Mouse (Mus musculus) forebrain, embryonic 13.5 days (tissue): ENCODE data around the gene Olfr498. TPM values are rescaled to one million over a fixed set of nuclear protein-coding genes. Genes with fewer than 3 reads are reported as not detected.

Experiments
- ATAC-seq: fragments of 200-750 bp; cut with Nextera tagmentation; 2 replicates; pipeline ENCODE4 v1.8.0; 2017
- H3K27ac ChIP-seq: fragments of 300-500 bp; sonication (generic); 2 replicates; pipeline ENCODE4 v1.5.1; 2015; ENCODE audit warnings: inconsistent platforms, mild to moderate bottlenecking, moderate library complexity
- H3K27me3 ChIP-seq: fragments of 300-500 bp; sonication (generic); 2 replicates; pipeline ENCODE4 v1.6.1; 2015; ENCODE audit warnings: mild to moderate bottlenecking, inconsistent platforms
- H3K36me3 ChIP-seq: fragments of 300-500 bp; sonication (generic); 2 replicates; pipeline ENCODE4 v1.6.1; 2015; ENCODE audit warnings: mild to moderate bottlenecking, inconsistent platforms; ENCODE audit not compliant: poor library complexity, severe bottlenecking
- H3K4me1 ChIP-seq: fragments of 300-500 bp; sonication (generic); 2 replicates; pipeline ENCODE4 v1.6.1; 2015; ENCODE audit warnings: inconsistent platforms
- H3K4me2 ChIP-seq: fragments of 300-500 bp; sonication (generic); 2 replicates; pipeline ENCODE4 v1.6.1; 2015; ENCODE audit warnings: inconsistent platforms, mild to moderate bottlenecking, moderate library complexity
- H3K4me3 ChIP-seq: fragments of 300-500 bp; sonication (generic); 2 replicates; pipeline ENCODE4 v1.5.1; 2015; ENCODE audit warnings: mild to moderate bottlenecking, inconsistent platforms
- H3K9ac ChIP-seq: fragments of 300-500 bp; sonication (generic); 2 replicates; pipeline ENCODE4 v1.6.1; 2015; ENCODE audit warnings: mild to moderate bottlenecking, inconsistent platforms
- H3K9me3 ChIP-seq: fragments of 300-500 bp; sonication (generic); replicated peaks from 2 replicates; pipeline ENCODE4 v1.6.1; 2016; ENCODE audit warnings: inconsistent platforms
- WGBS: fragments of 180-500 bp; shearing (Covaris S2); methylation state at CpG from one replicate; pipeline ENCODE4 v1.1.7; 2015; 5-methylcytosine and 5-hydroxymethylcytosine counted together
- polyA plus RNA-seq: library from polyadenylated mRNA; unstranded; fragments of >200 nt; fragmentation: Nextera tagmentation; extraction: Ambion mirVana; gene quantifications from 2 replicates; pipeline ENCODE4 v1.2.1, GENCODE M21; 2015

Olfr498 gene
- not detected in 2 replicates for polyA plus RNA-seq

DNA sequence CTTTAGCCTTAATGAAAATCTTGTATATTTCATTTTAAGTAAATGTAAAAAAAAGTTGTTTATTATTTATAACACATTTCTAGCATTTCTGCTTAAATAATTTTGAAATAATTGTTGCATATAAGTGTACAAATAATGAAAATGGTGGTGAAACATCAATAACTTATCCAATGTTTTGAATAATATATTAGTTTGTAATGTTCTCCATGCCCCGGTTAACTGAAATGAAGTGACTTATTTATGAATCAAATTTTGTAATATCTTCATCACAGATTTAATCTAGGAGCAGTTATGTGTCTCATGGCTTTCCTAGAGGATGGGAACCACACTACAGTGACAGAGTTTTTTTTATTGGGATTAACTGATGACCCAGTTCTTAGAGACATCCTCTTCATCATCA, at the start of gene Olfr498:
TSS of gene Olfr498 (plus strand) at position 301 of the 400 bp plus-strand sequence.
- H3K9me3 ChIP-seq: no peaks in the 10 kb centered on the region
- H3K9ac ChIP-seq: no peak within 1 kb of the TSS
- no peaks in the 10 kb centered on the region for H3K36me3 ChIP-seq
- no peak for ATAC-seq
- no peaks in the 10 kb centered on the region for H3K27me3 ChIP-seq
- H3K27ac ChIP-seq: no peak within 1 kb of the TSS
- WGBS: 96% methylated on average over 1 of the region's 1 CpGs
- no peaks in the 10 kb centered on the region for H3K4me1 ChIP-seq
- H3K4me2 ChIP-seq: no peak within 1 kb of the TSS
- no peak within 1 kb of the TSS for H3K4me3 ChIP-seq

DNA sequence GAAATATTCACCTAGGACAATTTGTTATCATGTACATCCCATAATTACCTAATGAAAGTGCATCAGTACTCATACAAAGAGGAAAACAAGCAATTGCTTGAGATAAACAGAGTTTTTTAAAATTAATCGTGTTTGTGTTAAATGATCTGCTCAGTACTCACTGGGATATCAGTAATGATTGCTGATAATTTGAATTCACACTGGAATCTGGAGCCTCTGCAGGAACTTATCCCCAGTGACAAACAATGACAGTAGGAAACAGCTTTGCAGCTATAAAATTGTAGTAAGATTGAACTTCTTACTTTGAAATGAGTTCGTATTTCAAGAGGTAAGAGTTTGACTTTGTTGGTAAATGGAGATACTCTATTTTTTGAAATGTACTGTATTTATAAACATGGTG, 45.0 kb upstream of the Olfr498 start, which contains the start of gene Olfr497:
TSS of gene Olfr497 (plus strand) at position 301 of the 400 bp plus-strand sequence.
- Histone ChIP-seq H3K4me3 (no peak within 1 kb of the TSS), H3K9ac (no peak within 1 kb of the TSS), H3K4me2 (no peak within 1 kb of the TSS), H3K9me3 (no peaks in the 10 kb centered on the region), H3K27me3 (no peaks in the 10 kb centered on the region), H3K27ac (no peak within 1 kb of the TSS), H3K36me3 (no peaks in the 10 kb centered on the region), H3K4me1 (no peaks in the 10 kb centered on the region)
- WGBS: 87% methylated on average over 2 of the region's 2 CpGs
- ATAC-seq: no peak

Other genes with a start within 250 kb of the Olfr498 start
- not detected in 2 replicates for gene Olfr488, start 207.0 kb upstream of the Olfr498 start, polyA plus RNA-seq
- gene Olfr490, start 176.4 kb upstream of the Olfr498 start, polyA plus RNA-seq: not detected in 2 replicates
- not detected in 2 replicates for gene Olfr491, start 151.9 kb upstream of the Olfr498 start, polyA plus RNA-seq
- not detected in 2 replicates for gene Olfr492, start 141.7 kb upstream of the Olfr498 start, polyA plus RNA-seq
- not detected in 2 replicates for gene Olfr493, start 118.3 kb upstream of the Olfr498 start, polyA plus RNA-seq
- not detected in 2 replicates for gene Olfr494, start 100.0 kb upstream of the Olfr498 start, polyA plus RNA-seq
- not detected in 2 replicates for gene Olfr495, start 72.2 kb upstream of the Olfr498 start, polyA plus RNA-seq
- gene Olfr497, start 44.9 kb upstream of the Olfr498 start, polyA plus RNA-seq: not detected in 2 replicates
- not detected in 2 replicates for gene Olfr502, start 59.7 kb downstream of the Olfr498 start, polyA plus RNA-seq
- not detected in 2 replicates for gene Olfr503, start 79.2 kb downstream of the Olfr498 start, polyA plus RNA-seq
- gene Olfr504, start 100.5 kb downstream of the Olfr498 start, polyA plus RNA-seq: not detected in 2 replicates
- not detected in 2 replicates for gene Olfr506, start 145.5 kb downstream of the Olfr498 start, polyA plus RNA-seq
- not detected in 2 replicates for gene Olfr507, start 156.5 kb downstream of the Olfr498 start, polyA plus RNA-seq
- not detected in 2 replicates for gene Olfr508, start 164.7 kb downstream of the Olfr498 start, polyA plus RNA-seq
- not detected in 2 replicates for gene Olfr509, start 186.6 kb downstream of the Olfr498 start, polyA plus RNA-seq
- not detected in 2 replicates for gene Olfr510, start 201.1 kb downstream of the Olfr498 start, polyA plus RNA-seq
- gene Olfr512, start 248.0 kb downstream of the Olfr498 start, polyA plus RNA-seq: not detected in 2 replicates